Mouse (Mus musculus) left cerebral cortex, adult 2 months (tissue): ENCODE measurements at regions not wholly inside any gene's neighbourhood (a gene's known extent, or its start where the extent isn't known, plus 50 kb on each side); places are given as distances from the start of the nearest gene placed in this dataset.

ENCODE experiments used
- DNase-seq, 2 experiments: peaks; one replicate each; pipeline ENCODE4 v3.0.0; 2021 to 2022; ENCODE audit warnings: low spot score in 2 of 2, mixed read lengths in 1 of 2; ENCODE audit errors: extremely low spot score in 1 of 2
- H3K27ac ChIP-seq: fragments of 200-600 bp; 2 replicates; pipeline ENCODE4 v1.8.1; 2022
- H3K4me3 ChIP-seq: fragments of 200-600 bp; 2 replicates; pipeline ENCODE4 v1.8.1; 2022
- CTCF ChIP-seq: fragments of 200-600 bp; IDR thresholded peaks from 2 replicates; pipeline ENCODE4 v1.8.1; 2022; ENCODE audit warnings: antibody characterized with exemption, mild to moderate bottlenecking, moderate library complexity
- intact Hi-C: fragments of 180-260 bp; cut with DNase I; formaldehyde crosslinking; loops from one replicate; pipeline ENCODE4 v1.15.1; 2025

DNA sequence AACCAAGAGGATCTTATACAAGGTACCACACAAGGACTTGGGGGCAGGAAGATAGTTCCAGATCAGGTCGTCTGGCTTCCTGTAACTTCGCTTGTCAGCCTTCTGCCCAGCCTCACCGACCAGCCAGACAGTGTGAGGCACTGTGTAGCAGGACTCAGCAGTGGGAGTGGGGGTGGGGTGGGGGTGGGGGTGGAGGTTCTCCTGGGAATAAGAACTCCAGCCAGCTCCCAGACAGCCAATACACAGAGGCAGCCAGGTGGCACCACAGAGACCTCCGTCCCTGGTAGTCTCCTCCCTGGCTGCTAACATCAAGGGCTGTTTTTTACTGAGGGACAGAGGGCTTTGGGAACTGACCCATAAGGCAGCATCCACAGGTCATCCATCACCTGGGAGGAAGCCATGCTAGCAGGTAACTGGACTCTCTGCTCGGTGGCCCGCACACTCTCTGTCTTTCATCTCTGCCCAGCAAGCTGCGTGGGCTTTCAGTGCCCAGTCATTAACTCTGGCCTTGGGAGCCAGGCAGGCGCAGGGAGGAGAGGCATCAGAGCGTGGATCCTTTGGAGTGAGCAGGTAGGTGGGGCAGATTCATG is 60.3 kb upstream of the Wnt4 start:
- TF ChIP-seq CTCF = no peak
- Histone ChIP-seq H3K4me3 (no peak overlapping the region), H3K27ac (no peak overlapping the region)
- intact Hi-C loops = no loop called here
- no peak for DNase-seq

DNA sequence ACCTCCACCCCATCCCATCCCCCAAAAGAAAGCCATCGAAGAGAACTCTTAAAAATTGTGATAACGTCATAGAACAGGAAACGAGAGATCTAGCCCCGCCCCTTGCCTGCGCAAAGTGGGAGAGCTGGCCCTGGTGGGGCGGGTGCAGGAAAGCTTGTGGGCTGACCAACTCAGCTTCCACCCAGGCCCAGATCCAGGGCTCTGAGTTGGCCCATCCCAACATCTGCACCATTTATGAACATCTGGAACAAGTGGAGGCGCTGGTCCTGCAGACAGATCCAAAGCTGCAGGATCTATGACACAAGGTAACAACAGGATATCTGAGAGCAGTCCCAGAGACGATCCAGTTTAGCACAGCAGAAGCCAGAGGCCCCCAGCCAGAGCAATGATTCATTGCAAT is 62.7 kb upstream of the Wnt4 start:
- no peak for TF ChIP-seq CTCF
- intact Hi-C loops = no loop called here
- no peak overlapping the region for H3K4me3 ChIP-seq
- no peak overlapping the region for H3K27ac ChIP-seq
- DNase-seq = no peak

DNA sequence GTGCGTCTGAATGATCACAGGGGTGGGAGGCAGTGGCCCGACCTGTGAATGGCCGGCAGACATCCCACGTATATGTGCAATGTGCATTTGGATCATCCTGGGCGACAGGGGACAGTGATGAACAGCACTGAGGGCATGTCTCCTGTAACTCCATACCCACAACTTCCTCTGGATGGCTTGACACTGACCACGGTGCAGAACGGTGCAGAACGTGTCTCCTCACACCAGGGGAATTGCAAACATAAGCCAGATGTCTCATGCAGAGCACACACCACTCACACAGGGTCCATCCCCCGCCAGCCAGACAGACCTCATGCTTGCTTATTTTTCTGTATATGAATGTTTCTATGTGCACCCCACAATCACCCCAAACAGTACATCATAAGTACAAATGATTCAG is 64.4 kb upstream of the Wnt4 start:
- no peak overlapping the region for H3K27ac ChIP-seq

DNA sequence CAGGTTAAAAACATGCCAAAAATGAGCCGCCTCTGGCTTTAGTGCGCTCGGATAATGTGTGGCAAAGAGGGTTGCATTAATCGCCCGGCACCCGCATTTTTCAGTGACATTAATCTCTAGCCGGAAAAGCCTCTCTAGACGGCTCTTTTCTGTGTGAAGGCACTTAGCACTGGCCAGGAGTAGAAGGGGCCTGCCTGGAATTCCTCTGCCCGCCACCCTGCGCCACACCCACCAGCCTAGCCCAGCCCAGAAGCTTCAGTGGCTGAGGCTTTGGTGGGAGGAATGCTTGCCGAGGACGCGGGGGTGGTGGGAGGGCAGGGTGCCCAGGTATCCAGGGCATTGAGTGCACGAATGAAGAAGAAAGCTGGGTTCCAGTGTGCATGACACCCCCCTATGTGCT is 65.2 kb upstream of the Wnt4 start:
- H3K27ac ChIP-seq = no peak overlapping the region
- intact Hi-C loops = no loop called here
- no peak; the same call in 1 of the 2 replicates for TF ChIP-seq CTCF
- no peak overlapping the region for H3K4me3 ChIP-seq
- peak in 1 of 2 experiments; percentile 23 for DNase-seq

More for the DNA sequence above, 64.4 kb upstream of the Wnt4 start:
- DNase-seq = no peak
- H3K4me3 ChIP-seq = no peak overlapping the region
- TF ChIP-seq CTCF = no peak
- intact Hi-C loops = no loop called here

DNA sequence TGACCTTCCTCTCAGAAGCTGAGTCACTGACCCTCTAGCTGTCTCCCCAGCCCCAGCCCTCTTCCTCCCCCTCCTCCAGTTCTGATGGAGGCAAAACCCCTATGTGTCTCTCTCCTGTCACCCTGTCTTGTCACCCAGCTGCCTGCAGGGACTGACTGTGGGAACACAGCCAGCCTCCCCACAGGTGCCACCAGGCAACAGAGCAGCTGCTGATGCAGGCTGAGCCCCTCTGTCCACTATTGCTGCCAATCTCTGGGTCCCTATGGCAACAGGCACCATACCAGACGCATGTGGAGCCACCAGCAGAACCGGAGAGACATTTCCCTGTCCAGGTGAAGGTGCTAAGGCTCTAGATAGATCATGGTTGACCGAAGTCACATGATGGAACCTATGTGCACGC is 66.0 kb upstream of the Wnt4 start:
- TF ChIP-seq CTCF = no peak
- DNase-seq = no peak
- no peak overlapping the region for H3K27ac ChIP-seq
- intact Hi-C loops = no loop called here
- H3K4me3 ChIP-seq = no peak overlapping the region

DNA sequence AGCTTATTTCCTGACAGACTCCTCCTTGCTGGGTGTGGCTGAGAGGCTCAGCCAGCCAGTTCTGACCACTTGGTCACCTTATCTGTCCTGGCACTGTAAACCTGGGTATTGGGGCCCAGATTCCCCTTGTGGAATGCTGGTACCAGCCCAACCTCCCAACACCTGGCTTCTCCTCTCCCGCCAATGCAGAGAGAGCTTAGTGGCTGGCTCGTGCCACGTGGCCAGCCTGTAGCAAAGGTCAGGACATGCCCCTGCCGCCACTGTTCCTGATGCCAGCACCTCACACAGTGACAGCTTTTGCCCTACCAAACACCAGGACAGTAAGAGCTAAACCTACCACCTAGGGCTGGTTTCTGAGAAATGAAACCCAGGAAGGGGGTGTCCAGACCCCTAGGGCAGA is 66.8 kb upstream of the Wnt4 start:
- DNase-seq = no peak
- intact Hi-C loops = no loop called here
- TF ChIP-seq CTCF = no peak
- H3K27ac ChIP-seq = no peak overlapping the region
- no peak overlapping the region for H3K4me3 ChIP-seq

DNA sequence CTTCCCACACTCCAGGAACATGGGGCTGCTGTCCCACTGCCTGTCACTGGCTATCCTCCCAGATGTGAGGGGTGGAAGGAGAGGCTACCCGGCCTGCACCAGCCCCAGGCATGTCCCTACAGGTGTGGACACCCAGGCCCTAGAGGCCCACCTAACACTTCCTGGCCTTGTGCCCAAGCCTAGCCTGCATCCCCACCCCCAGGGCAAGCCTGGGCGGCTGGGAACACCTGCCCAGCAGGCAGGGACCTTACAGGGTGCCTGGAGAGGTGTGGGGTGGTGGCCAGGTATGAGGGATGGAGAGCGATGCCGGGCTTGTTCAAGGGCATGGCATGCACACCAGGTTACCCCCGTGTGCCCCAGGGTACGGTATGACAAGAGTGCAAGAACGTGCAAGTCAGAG is 76.3 kb upstream of the Wnt4 start:
- no peak overlapping the region for H3K27ac ChIP-seq
- no peak for DNase-seq
- no peak for TF ChIP-seq CTCF
- intact Hi-C loops = no loop called here
- no peak overlapping the region for H3K4me3 ChIP-seq

DNA sequence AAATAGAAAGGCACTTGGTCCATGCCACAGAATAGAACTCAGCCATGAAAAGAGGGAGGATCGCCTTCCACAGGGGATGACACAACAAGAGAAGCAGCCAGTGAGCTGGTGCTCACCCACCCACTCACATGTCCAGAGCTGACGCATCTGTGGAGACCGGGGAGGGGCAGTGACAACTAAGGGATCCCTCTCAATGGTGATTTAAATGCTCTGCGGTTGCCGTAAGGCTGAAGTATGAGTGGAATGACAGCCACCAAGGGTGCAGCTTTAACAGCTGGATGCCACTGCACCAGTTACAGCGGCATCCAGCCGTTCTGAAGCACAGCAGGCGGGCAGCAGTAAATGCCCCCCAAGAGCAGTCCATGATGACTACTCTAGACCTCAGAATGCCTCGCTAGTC is 76.9 kb upstream of the Wnt4 start:
- no peak for TF ChIP-seq CTCF
- DNase-seq = peak in 1 of 2 experiments; percentile 34
- intact Hi-C loops = no loop called here
- no peak overlapping the region for H3K4me3 ChIP-seq
- H3K27ac ChIP-seq = no peak overlapping the region

DNA sequence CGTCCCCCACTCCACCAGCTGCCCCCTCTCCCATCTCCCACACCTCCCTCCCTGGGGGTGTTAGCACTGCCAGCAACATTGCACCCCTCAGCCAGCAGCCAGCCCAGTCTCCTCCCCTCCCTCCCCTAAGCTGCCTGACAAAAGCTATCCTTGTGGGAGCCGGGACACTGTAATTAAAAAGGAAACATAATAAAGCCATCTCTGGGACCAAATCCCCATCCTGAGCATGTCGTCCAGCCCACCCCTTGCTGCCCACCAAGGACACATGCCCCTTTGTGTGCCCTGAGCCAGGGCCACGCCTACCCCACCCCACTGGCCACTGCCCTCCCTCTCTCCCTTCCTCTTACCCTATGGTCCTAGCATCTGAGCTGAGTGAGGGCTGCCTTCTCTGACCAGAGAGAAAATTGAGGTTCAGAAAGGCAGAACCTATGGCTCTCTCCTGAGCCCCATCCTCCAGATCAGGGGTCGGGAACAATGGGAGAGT is 80.8 kb upstream of the Wnt4 start:
- TF ChIP-seq CTCF = no peak
- Histone ChIP-seq H3K27ac (no peak overlapping the region), H3K4me3 (no peak overlapping the region)
- no peak for DNase-seq
- intact Hi-C loops = no loop called here

DNA sequence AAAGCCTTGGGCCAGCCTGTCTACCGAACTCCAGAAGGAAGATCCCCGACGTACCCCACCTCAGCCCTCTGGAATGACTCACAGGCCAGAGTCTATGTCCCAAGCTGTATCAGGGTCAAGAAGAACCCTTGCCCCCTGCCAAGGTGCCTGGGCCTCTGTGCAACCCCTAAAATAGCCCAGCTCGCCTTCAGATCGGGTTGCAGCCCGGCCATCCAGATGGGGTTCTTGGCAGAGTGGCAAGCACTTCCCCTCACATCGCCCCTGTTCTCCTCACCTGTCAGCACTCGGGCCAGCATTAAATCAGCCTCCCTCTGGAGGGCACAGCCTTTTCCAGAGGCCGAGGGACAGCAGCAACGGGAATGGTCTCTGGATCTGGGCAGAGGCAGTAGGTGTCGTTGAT is 83.2 kb upstream of the Wnt4 start:
- TF ChIP-seq CTCF = no peak
- no peak overlapping the region for H3K27ac ChIP-seq
- DNase-seq = no peak
- H3K4me3 ChIP-seq = no peak overlapping the region
- intact Hi-C loops = no loop called here

DNA sequence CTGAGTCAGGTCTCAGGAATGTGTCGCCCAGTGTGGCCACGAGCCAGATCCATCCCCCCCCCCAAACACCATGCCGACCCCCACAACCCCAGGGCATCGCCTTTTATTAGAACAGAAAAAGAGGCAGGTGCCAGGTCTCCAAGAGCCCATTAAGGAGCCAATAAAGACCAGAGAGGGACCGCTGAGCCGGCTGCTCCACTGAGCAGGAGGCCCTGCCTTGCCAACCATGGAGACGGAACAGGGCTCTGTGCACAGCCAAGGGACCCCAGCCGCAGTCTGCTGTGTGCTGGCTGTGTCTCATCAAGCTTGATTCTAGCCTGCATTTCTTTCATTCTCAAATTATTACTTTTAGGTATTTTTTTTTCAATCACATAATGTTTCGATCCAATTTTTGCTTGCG is 86.7 kb upstream of the Wnt4 start:
- Histone ChIP-seq H3K27ac (no peak overlapping the region), H3K4me3 (no peak overlapping the region)
- TF ChIP-seq CTCF = no peak
- DNase-seq = no peak
- intact Hi-C loops = no loop called here

DNA sequence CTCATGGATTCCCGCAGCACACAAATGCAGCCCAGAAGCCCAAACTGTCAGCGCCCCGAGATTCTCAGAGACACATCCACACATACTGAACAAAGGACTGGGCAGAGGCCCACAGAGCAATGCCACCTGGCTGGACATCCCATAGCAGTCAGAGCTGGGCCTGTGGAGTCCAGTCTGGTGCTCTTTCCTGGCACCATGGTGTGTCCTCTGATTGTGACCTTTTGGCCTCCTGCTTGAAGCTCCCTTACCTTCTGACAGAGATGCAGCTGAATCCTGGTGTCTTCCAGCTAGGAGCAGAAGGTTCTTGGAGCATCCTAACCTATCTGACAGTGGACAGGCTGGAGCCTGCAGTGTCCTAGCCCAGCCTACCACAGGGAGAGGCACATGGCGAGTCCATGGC is 87.5 kb upstream of the Wnt4 start:
- Histone ChIP-seq H3K27ac (no peak overlapping the region), H3K4me3 (no peak overlapping the region)
- no peak for TF ChIP-seq CTCF
- intact Hi-C loops = no loop called here
- DNase-seq = no peak

DNA sequence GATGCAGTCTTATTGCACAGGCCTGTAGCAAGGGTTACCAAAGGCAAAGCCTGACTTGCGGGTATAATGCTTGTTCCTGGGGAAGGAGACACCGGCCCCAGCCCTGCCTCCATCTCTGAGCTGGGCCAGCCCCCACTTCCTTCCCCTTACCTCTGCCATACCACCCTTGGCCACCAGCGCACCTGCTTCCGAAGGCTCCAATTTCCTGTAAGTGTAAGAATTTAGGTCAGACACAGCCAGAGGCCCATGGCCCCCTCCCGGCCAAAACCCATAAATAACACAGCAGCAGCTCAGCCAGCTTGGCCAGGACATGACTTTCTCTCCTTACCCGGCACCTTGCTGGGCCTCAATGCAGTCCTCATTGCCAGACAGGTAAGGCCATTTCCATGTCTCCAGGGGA is 88.2 kb upstream of the Wnt4 start:
- intact Hi-C loops = no loop called here
- no peak overlapping the region for H3K27ac ChIP-seq
- no peak; the same call in 1 of the 2 replicates for TF ChIP-seq CTCF
- no peak for DNase-seq
- H3K4me3 ChIP-seq = no peak overlapping the region
